Mouse (Mus musculus): ENCODE measurements around the gene Tnfrsf21. TPM values are rescaled to one million over a fixed set of nuclear protein-coding genes. Genes with fewer than 3 reads are reported as not detected.
A peak's percentile ranks its signal among the peaks of the same experiment; 100 is the strongest.

Gene Tnfrsf21
- polyA plus RNA-seq, 1 experiment from 2014 or later, result 30.9 TPM

GRCm38 (mm10) chr17:42999446-42999977, 16.8 kb upstream of the Tnfrsf21 start:
- Histone ChIP-seq H3K9ac (no peak overlapping the region), H3K4me2 (no peak overlapping the region), H3K4me3 (replicated peaks) (no peak overlapping the region), H3K36me3 (no peaks in the 10 kb centered on the region), H3K27me3 (replicated peaks) (no peaks in the 10 kb centered on the region), H3K4me1 (no peaks in the 10 kb centered on the region), H3K9me3 (no peaks in the 10 kb centered on the region), H3K27ac (no peak overlapping the region)
- 71% methylated on average over 7 of the region's 7 CpGs for WGBS
- no peak for ATAC-seq (ENCODE audit: insufficient read depth, low FRiP score, low read depth)

GRCm38 (mm10) chr17:43000598-43000997, 15.8 kb upstream of the Tnfrsf21 start:
- H3K27ac ChIP-seq, result no peak overlapping the region
- no peaks in the 10 kb centered on the region for H3K4me1 ChIP-seq
- ATAC-seq (ENCODE audit: insufficient read depth, low FRiP score, low read depth), result no peak
- H3K9ac ChIP-seq, result no peak overlapping the region
- H3K4me3 ChIP-seq (replicated peaks), result no peak overlapping the region
- 85% methylated on average over 7 of the region's 7 CpGs for WGBS
- no peak overlapping the region for H3K4me2 ChIP-seq
- H3K27me3 ChIP-seq (replicated peaks), result no peaks in the 10 kb centered on the region
- H3K36me3 ChIP-seq, result no peaks in the 10 kb centered on the region
- no peaks in the 10 kb centered on the region for H3K9me3 ChIP-seq

- H3K4me2 ChIP-seq, result no peak overlapping the region
- WGBS, result 21% methylated on average over 6 of the region's 6 CpGs
- no peak for ATAC-seq (ENCODE audit: insufficient read depth, low FRiP score, low read depth)
- no peaks in the 10 kb centered on the region for H3K27me3 ChIP-seq (replicated peaks)
- H3K9ac ChIP-seq, result no peak overlapping the region
- no peak overlapping the region for H3K4me3 ChIP-seq (replicated peaks)
- H3K9me3 ChIP-seq, result no peaks in the 10 kb centered on the region
- no peaks in the 10 kb centered on the region for H3K4me1 ChIP-seq
- H3K27ac ChIP-seq, result no peak overlapping the region
- H3K36me3 ChIP-seq, result no peaks in the 10 kb centered on the region
Measured at GRCm38 (mm10) chr17:43012718-43013117, 3.6 kb upstream of the Tnfrsf21 start.

- Histone ChIP-seq H3K4me1 (no peaks in the 10 kb centered on the region), H3K9ac (peak overlapping the region; percentile 59), H3K27me3 (replicated peaks) (no peaks in the 10 kb centered on the region), H3K9me3 (no peaks in the 10 kb centered on the region), H3K36me3 (no peaks in the 10 kb centered on the region), H3K27ac (no peak overlapping the region), H3K4me2 (peak overlapping the region; percentile 94), H3K4me3 (replicated peaks) (peak overlapping the region; percentile 66)
- 1% methylated on average over 39 of the region's 40 CpGs for WGBS
- peak; percentile 54; the same call in 1 of the 2 replicates for ATAC-seq (ENCODE audit: insufficient read depth, low FRiP score, low read depth)
Measured at GRCm38 (mm10) chr17:43017341-43018052, 1.1 kb downstream of the Tnfrsf21 start.

GRCm38 (mm10) chr17:43018071-43018470, 1.7 kb downstream of the Tnfrsf21 start:
- Histone ChIP-seq H3K4me3 (replicated peaks) (peak overlapping the region; percentile 66), H3K9me3 (no peaks in the 10 kb centered on the region), H3K36me3 (no peaks in the 10 kb centered on the region), H3K4me2 (peak overlapping the region; percentile 94), H3K27me3 (replicated peaks) (no peaks in the 10 kb centered on the region), H3K27ac (no peak overlapping the region), H3K4me1 (no peaks in the 10 kb centered on the region), H3K9ac (no peak overlapping the region)
- ATAC-seq (ENCODE audit: insufficient read depth, low FRiP score, low read depth), result no peak

- Histone ChIP-seq H3K27me3 (replicated peaks) (no peaks in the 10 kb centered on the region), H3K4me1 (no peaks in the 10 kb centered on the region), H3K36me3 (no peaks in the 10 kb centered on the region), H3K9me3 (no peaks in the 10 kb centered on the region), H3K4me3 (replicated peaks) (no peak overlapping the region), H3K4me2 (no peak overlapping the region), H3K9ac (no peak overlapping the region), H3K27ac (no peak overlapping the region)
- ATAC-seq (ENCODE audit: insufficient read depth, low FRiP score, low read depth), result no peak
- 88% methylated on average over 9 of the region's 9 CpGs for WGBS
Measured at GRCm38 (mm10) chr17:43019660-43020059, 3.3 kb downstream of the Tnfrsf21 start.

- Histone ChIP-seq H3K9me3 (no peaks in the 10 kb centered on the region), H3K36me3 (no peaks in the 10 kb centered on the region), H3K9ac (no peak overlapping the region), H3K4me1 (no peaks in the 10 kb centered on the region), H3K27me3 (replicated peaks) (no peaks in the 10 kb centered on the region), H3K27ac (no peak overlapping the region), H3K4me3 (replicated peaks) (no peak overlapping the region), H3K4me2 (no peak overlapping the region)
- WGBS, result 94% methylated on average over 5 of the region's 5 CpGs
- ATAC-seq (ENCODE audit: insufficient read depth, low FRiP score, low read depth), result no peak
Measured at GRCm38 (mm10) chr17:43021017-43021416, 4.7 kb downstream of the Tnfrsf21 start.

- no peak overlapping the region for H3K4me2 ChIP-seq
- H3K9ac ChIP-seq, result no peak overlapping the region
- H3K9me3 ChIP-seq, result no peaks in the 10 kb centered on the region
- H3K36me3 ChIP-seq, result no peaks in the 10 kb centered on the region
- H3K4me1 ChIP-seq, result no peaks in the 10 kb centered on the region
- H3K27me3 ChIP-seq (replicated peaks), result no peaks in the 10 kb centered on the region
- H3K27ac ChIP-seq, result no peak overlapping the region
- H3K4me3 ChIP-seq (replicated peaks), result no peak overlapping the region
- 82% methylated on average over 9 of the region's 9 CpGs for WGBS
- no peak for ATAC-seq (ENCODE audit: insufficient read depth, low FRiP score, low read depth)
Measured at GRCm38 (mm10) chr17:43022056-43022455, 5.7 kb downstream of the Tnfrsf21 start.

- Histone ChIP-seq H3K4me3 (replicated peaks) (no peak overlapping the region), H3K4me1 (no peaks in the 10 kb centered on the region), H3K4me2 (0 out of 2 replicates have a peak overlapping the region, but pooled peaks have one; percentile 19), H3K9ac (no peak overlapping the region), H3K9me3 (no peaks in the 10 kb centered on the region), H3K27me3 (replicated peaks) (no peaks in the 10 kb centered on the region), H3K27ac (no peak overlapping the region), H3K36me3 (no peaks in the 10 kb centered on the region)
- ATAC-seq (ENCODE audit: insufficient read depth, low FRiP score, low read depth), result no peak
- WGBS, result 76% methylated on average over 12 of the region's 12 CpGs
Measured at GRCm38 (mm10) chr17:43023637-43024217, 7.4 kb downstream of the Tnfrsf21 start.

GRCm38 (mm10) chr17:43024531-43024930, 8.2 kb downstream of the Tnfrsf21 start:
- H3K9ac ChIP-seq, result no peak overlapping the region
- H3K27ac ChIP-seq, result no peak overlapping the region
- WGBS, result 80% methylated on average over 3 of the region's 3 CpGs
- no peak for ATAC-seq (ENCODE audit: insufficient read depth, low FRiP score, low read depth)
- H3K4me1 ChIP-seq, result no peaks in the 10 kb centered on the region
- H3K27me3 ChIP-seq (replicated peaks), result no peaks in the 10 kb centered on the region
- H3K9me3 ChIP-seq, result no peaks in the 10 kb centered on the region
- no peaks in the 10 kb centered on the region for H3K36me3 ChIP-seq
- no peak overlapping the region for H3K4me2 ChIP-seq
- no peak overlapping the region for H3K4me3 ChIP-seq (replicated peaks)

GRCm38 (mm10) chr17:43025048-43025447, 8.7 kb downstream of the Tnfrsf21 start:
- Histone ChIP-seq H3K9me3 (no peaks in the 10 kb centered on the region), H3K4me2 (no peak overlapping the region), H3K4me1 (no peaks in the 10 kb centered on the region), H3K27ac (no peak overlapping the region), H3K9ac (no peak overlapping the region), H3K36me3 (no peaks in the 10 kb centered on the region), H3K4me3 (replicated peaks) (no peak overlapping the region), H3K27me3 (replicated peaks) (no peaks in the 10 kb centered on the region)
- ATAC-seq (ENCODE audit: insufficient read depth, low FRiP score, low read depth), result peak; percentile 90
- 75% methylated on average over 6 of the region's 6 CpGs for WGBS

- Histone ChIP-seq H3K27ac (no peak overlapping the region), H3K27me3 (replicated peaks) (no peaks in the 10 kb centered on the region), H3K36me3 (no peaks in the 10 kb centered on the region), H3K4me3 (replicated peaks) (no peak overlapping the region), H3K4me1 (no peaks in the 10 kb centered on the region), H3K9me3 (no peaks in the 10 kb centered on the region), H3K9ac (no peak overlapping the region), H3K4me2 (no peak overlapping the region)
- no peak for ATAC-seq (ENCODE audit: insufficient read depth, low FRiP score, low read depth)
- WGBS, result 94% methylated on average over 22 of the region's 22 CpGs
Measured at GRCm38 (mm10) chr17:43025819-43026593, 9.7 kb downstream of the Tnfrsf21 start.
